Mouse (Mus musculus): ENCODE results near the gene Slc2a5.
A peak's percentile ranks its signal among the peaks of the same experiment; 100 is the strongest.

Slc2a5 gene

GRCm38 (mm10) chr4:150119055-150119454 is at the start of gene Slc2a5:
Gene Slc2a5 (plus strand): TSS chr4:150119283.
- no peak for DNase-seq (ENCODE audit: low spot score)

DNA sequence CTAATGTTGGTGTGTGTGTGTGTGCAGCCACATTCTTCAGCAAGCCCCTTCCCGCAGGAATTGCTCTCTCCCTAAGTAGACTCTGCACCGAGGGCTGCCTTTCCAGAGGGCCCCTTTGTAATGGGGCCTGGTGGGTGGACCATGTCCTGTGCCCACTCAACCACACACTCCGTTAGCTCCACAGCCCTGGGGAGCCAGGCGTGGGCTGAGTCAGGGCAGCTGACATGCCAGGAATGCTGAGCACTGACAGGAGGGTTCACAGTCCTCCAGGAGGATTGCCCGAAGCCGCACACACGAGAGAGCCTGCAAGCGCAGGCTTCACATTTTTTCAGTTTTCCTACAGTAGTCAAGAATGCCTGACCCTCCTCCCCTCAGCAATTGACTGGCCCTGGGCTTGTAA is 48.9 kb upstream of the Slc2a5 start:
- no peak for DNase-seq (ENCODE audit: low spot score)

DNA sequence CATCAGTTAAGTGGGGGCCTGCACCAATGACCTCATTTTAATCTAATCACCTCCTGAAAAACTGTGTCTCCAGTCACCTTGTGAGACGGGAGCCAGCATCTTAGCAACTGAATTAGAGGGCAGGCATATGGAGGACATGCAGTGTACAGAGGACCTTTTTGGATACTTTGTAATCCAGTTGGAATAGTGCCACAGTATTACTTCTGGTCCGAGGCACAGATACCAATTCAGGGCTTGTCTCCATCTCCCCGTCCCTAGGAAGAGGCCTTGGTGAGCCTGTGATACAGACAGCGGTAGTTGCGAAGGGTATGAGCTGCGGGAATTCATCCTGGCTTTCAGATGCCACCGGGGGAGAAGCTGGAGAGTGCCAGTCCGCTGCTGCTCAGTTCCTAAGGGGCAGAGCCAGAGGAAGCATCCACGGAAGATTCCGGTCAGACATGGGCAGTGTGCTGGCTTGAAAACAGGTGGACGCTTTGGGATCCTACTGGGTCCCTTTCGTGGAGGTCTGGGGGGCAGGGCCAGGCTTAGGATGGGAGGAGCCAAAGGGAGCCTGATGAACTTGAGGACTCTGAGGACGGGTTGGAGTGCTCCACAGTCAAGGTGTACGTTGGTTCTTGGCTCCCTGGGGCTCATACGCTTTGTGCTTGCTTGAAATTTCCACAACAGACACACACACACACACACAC is 46.5 kb upstream of the Slc2a5 start:
- DNase-seq (ENCODE audit: low spot score), result no peak

DNA sequence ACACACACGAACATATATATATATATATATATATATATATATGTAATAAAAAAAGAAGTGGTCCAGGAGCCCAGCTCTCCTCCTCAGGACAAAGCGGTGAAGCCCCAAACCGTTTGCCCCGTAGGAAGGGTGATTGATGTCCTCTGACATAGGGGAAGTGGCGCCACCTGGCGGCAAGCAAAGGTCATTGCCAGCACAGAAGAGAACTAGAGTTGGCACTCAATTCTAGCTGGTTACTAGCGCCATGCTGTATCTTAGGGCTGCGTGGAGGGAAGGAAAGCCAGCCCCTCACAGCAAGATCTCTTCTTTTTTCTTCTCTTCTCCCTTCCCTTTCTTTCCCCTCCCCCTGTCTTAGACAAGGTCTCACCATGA is 46.0 kb upstream of the Slc2a5 start:
- peak; percentile 31 for DNase-seq (ENCODE audit: low spot score)

DNA sequence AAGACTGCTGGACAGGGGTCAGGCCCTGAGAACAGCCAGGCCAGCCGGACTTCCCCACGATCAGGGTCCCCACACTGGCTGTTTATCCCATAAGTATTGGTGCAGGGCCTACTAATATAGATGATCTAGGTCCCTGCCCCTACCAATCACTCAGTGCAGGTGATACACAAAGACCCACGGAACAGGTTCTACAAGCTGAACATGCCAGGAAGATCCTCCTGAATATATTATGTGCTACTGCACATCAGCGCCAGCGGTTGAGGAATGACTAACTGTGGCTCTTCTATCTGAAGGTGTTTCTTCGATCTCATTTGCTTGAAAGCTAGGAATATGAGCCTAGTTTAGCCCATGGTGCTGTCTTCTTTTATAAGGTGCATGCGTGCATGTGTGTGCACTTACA is 43.7 kb upstream of the Slc2a5 start:
- DNase-seq (ENCODE audit: low spot score), result no peak

GRCm38 (mm10) chr4:150076147-150076546 is 42.9 kb upstream of the Slc2a5 start:
- no peak for DNase-seq (ENCODE audit: low spot score)

DNA sequence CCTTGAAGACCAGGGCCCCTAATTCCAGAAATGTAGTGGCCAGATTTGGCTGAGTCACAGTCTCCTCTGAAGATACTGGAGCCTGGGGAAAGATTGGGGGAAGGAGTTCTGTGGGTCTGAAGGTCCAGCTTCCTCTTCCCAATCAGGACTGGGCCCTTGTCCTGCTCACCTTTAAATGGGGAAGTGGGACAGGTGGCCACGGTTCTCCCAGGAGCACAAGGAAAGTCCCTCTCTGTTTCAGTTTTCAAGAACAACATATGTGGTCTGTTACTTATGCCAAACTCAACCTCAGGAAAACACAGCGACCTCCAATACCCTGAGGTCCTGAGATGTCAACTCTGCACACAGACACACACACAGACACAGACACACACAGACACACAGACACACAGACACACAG is 40.4 kb upstream of the Slc2a5 start:
- no peak for DNase-seq (ENCODE audit: low spot score)

DNA sequence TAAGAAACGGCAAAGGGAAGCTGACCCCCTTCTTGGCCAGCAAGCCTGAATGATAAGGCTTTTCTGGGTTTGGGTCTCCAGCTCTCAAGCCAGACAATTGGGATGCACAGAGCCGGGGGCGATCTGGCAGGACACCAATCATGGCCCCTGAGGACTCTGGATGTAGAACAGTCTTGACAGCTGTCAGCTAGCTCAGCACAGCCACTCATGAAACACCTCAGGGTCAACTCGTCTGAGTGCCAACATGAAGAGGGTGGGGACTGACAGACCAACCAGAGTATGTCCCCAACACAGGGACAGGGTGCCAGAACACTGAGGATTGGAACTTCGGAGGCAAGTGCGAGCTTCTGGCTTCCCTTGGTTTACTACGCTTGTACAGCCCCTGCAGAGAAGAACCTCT is 39.8 kb upstream of the Slc2a5 start:
- no peak for DNase-seq (ENCODE audit: low spot score)

DNA sequence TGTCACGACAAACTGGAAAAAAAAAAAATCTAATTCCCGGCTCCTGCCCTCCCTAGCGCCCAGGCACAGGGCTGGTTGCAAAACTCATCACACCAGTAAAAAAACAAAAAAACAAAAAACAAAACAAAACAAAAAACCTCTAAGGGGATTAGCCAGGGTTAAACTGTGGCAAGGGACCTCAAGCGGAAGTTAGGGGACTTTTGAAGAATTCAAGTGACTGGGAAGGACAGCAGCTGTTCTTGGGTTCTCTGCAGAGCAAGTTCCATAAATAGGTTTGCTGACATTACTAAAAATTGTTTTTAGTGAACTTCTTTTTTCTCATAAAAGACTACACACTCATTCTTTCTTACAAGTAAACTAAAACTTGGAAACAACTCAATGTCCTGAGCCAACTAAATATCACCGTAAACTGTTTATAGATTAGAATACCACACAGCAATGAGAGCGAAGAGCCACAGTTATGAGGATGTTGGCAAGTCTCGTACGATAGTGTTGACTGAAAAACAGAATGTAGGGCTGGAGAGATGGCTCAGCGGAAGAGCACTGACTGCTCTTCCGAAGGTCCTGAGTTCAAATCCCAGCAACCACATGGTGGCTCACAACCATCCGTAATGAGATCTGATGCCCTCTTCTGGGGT is 38.6 kb upstream of the Slc2a5 start:
- DNase-seq (ENCODE audit: low spot score), result no peak

DNA sequence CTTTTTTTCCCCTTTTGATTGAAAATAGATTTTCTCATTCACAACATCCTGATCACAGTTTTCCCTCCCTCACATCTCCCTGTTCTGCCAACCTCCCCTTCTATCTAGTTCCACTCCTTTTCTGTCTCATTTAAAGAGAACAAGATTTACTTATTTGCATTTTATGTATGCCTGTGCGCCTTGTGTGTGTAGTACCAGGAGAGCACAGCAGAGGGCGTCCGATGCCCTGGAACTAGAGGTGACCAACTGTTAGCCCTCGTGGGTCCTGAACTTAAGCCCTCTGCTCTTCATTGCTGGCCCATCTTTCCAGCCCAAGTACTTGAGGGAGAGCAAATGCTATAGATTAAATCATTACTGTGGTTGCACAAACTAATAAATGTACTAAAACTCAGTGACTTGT is 33.7 kb upstream of the Slc2a5 start:
- no peak for DNase-seq (ENCODE audit: low spot score)

DNA sequence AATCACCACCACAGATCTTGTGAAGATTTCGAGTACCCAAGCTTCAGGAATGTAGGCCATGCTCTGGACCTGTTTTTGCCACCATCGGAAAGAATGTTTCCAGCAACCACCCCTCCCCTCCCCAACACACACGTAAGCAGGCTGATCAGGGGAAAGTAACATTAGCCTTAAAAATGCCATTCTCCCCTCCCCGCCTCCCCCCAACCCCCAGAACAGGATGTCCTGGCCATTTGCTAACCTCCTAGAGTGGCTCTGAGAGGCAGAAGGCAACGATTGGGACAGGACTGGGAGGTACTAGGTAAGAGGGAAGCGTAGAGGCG is 32.3 kb upstream of the Slc2a5 start:
- DNase-seq (ENCODE audit: low spot score), result no peak

DNA sequence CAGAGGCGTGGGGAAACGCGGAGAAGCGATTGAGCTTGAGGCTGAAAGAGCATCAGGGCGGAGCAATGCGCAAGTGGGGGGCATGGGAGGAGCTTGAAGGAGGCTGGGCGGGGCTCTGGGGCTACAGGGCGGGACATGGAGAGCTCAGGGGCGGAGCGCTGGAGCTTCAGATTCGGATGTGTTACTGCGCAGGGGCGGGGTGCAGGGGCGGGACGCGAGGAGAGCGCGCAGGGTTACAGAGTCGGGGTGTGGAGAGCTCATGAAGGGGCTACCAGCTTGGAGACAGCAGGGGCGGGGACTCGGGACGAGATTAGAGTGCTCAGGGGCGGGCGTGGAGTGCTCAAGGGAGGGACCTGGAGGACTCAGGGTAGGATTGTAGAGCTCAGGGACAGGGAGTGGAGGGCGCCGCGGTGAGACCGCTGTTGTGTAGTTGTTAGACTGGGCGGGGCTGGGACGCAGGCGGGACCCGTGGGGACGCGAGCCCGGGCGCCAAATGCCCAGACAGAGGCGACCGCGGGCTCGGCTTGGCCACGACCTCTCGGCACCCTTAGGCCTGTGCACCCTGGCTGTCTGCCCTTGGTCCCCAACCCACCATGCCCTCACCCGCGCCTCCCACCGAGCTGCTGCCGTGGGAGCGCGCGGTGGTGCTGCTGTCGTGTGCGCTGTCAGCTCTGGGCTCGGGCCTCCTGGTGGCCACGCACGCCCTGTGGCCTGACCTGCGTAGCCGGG is 31.8 kb upstream of the Slc2a5 start, which contains the start of gene Gpr157:
Gpr157 (plus strand) TSS at position 205 of the 729 bp plus-strand sequence.
- DNase-seq (ENCODE audit: low spot score), result peak; percentile 89

GRCm38 (mm10) chr4:150087890-150088530 is 31.1 kb upstream of the Slc2a5 start:
- DNase-seq (ENCODE audit: low spot score), result no peak

DNA sequence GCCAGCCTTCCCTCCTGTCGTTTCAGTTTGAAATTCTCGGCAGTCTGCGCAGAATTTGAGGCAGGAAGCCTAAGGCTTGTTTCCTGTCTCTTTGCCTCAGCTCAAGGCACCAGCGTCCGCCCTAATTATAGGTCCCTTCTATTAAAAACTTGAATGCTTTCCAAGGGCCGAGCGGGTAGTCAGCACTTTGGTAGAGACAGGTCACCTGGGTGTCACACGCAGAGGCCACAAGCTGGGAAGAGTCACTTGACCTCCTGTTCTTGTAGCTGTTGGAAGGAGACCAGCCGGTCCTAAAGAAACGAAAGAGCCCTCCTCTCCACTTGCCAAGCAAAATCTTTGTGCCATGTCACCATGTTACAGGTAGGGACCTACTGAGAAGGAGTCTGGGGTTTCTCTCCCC is 30.0 kb upstream of the Slc2a5 start:
- no peak for DNase-seq (ENCODE audit: low spot score)

- peak; percentile 52 for DNase-seq (ENCODE audit: low spot score)
Observed at GRCm38 (mm10) chr4:150091887-150092582, 27.0 kb upstream of the Slc2a5 start.

GRCm38 (mm10) chr4:150092583-150092902 is 26.5 kb upstream of the Slc2a5 start:
- DNase-seq (ENCODE audit: low spot score), result no peak

GRCm38 (mm10) chr4:150093560-150094462 is 25.3 kb upstream of the Slc2a5 start:
- no peak for DNase-seq (ENCODE audit: low spot score)

DNA sequence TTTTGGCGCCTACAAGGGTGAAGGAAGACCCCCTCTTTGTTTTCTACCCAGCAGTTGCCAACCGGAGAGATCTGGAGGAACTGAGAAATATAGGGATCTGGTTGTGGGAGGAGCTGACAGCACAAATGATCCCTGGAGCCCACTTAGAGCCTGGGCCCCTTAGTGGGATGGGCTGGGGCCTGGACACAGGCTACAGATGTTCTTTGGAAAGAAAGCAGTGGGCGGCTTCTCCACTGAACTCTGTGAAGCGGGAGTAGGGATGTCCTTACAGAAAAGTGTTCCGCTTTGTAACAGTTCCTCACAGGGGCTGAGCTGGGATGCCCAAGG is 24.7 kb upstream of the Slc2a5 start:
- no peak for DNase-seq (ENCODE audit: low spot score)

DNA sequence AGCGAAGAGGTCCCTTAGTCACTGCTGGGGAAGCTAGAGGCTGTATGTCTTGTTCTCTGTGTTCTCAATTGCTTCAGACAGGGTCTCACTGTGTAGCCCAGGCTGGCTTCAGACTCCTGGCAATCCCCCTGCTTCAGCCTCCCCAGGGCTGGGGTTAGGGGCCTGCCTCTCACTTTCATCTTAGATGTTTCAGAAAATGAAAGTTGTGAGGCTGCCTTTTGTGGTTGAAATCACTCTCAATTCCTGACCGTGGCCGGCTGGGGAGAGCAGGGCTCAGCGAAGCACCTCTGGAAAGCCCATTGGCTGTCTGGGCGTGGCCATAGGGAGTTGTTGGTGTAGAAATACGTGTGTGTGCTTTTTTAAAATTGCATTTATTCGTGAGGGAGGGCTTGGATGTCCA is 22.8 kb upstream of the Slc2a5 start:
- DNase-seq (ENCODE audit: low spot score), result no peak

DNA sequence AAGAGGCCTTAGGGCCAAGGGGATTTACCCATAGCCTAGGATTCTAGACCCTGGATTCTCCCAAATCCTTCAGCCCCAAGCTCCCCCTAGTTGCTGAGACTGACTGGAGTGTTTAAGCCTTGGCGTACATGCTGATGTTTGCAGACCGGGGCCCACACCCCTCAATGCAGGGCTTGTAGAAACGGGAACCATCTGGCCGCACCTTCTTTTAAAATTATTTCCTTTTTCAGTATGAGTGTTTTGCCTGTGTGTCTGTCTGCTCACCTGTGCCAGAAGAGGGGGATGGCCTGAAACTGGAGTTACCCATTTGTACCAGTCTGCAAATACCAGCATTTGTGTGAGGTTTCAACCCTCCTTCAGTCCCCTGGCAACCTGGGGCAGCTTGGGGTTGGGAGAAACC is 21.2 kb upstream of the Slc2a5 start:
- DNase-seq (ENCODE audit: low spot score), result no peak

DNA sequence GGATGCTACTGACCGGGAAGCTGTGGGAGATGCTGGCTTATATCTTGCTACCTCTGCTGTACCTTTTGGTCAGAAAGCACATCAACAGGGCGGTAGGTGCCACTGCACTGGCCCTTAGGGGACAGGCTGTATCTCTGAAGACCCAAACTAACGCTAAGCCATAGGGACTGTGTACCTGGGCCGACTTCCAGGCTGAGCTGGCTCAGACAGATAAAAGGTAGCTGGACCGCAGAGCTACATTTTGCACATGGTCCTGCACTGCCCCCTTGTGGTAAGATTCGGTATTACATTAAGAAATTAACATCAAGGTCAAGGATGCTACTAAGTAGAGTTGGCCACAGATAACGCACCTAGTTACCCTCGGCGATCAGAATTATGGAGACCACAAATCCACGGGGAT is 20.2 kb upstream of the Slc2a5 start:
- DNase-seq (ENCODE audit: low spot score), result peak; percentile 70

DNA sequence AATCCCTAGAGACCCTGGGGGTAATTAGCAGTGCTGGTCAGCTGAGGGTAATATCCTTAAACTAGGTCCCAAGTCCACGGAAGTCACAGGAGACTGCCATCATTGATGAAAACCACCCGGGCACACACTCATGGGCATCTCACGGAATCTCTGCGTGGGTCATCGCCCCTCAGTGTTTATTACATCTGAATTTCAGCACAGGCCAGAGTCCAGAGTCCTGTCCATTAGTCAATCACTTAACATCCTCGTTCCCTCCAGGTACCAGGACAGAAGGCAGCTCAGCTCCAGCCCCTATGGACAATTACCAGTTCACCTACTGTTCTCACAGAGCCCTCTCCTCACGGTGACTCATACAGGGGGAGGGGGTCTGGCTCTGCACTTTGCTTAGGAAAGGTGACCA is 16.3 kb upstream of the Slc2a5 start:
- no peak for DNase-seq (ENCODE audit: low spot score)
